Mouse (Mus musculus) retina, postnatal 7 days (tissue): ENCODE measurements at regions not wholly inside any gene's neighbourhood (a gene's known extent, or its start where the extent isn't known, plus 50 kb on each side); places are given as distances from the start of the nearest gene placed in this dataset.

Experiments used
- DNase-seq: peaks from one replicate; pipeline ENCODE4 v3.0.0-alpha.2; 2012; ENCODE audit warnings: low read depth, low spot score

DNA sequence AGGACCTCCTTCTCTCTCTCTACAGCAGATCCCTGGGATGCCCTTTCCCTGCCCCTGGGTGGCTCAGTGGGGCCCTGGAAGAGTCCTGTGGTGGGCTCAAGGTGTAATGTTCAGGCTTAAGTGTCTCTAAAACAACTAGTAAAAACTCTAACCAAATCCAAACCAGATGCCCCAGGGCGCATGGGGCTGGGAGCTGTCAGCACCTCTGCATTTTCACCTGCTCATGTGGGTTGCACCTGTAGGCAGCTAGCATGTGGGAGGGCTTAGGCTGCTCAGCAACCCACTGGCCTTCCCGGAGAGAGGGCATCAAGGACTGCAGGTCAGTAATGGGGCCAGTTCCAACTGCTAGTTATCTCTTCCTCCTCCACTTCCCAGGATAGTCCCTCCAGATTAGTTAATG lies 104.8 kb upstream of the Gm12830 start:
- DNase-seq = no peak

DNA sequence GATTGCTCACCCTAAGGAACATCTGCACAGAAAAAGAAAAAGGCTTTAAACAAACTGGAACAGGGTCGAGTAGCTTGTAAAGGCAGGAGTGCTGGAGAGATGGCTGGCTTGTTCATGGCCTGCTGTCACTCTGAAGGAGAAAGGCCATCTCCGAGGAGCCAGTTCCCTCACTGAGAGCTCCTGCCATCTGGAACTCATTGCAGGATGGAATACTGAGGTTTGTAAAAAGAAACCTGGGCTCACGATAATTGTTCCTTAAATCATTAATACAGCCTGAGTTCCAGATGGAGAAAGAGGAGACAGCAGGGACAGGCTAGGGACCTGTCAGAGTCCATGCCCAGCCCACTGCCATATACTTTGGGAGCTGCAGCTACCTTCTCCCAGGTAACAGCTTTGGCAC lies 100.8 kb upstream of the Gm12830 start:
- no peak for DNase-seq

DNA sequence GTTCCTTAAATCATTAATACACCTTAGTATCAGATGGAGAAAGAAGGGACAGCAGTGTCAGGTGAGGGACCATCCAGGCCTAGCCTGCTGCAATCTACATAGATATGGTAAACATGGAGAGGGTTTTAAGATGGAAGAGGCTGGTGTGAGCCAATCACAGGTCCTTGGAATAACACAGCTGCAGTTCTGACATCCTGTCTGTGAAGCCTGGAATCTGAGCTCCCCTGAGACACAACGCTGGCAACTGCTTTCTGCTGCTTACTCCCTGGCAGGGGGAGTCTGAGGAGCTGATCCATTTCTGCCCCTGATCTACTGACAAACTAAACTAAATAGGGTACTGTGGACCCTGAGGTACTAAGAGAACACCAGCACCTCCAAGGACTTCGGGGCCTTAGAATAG lies 100.1 kb upstream of the Gm12830 start:
- DNase-seq = no peak

DNA sequence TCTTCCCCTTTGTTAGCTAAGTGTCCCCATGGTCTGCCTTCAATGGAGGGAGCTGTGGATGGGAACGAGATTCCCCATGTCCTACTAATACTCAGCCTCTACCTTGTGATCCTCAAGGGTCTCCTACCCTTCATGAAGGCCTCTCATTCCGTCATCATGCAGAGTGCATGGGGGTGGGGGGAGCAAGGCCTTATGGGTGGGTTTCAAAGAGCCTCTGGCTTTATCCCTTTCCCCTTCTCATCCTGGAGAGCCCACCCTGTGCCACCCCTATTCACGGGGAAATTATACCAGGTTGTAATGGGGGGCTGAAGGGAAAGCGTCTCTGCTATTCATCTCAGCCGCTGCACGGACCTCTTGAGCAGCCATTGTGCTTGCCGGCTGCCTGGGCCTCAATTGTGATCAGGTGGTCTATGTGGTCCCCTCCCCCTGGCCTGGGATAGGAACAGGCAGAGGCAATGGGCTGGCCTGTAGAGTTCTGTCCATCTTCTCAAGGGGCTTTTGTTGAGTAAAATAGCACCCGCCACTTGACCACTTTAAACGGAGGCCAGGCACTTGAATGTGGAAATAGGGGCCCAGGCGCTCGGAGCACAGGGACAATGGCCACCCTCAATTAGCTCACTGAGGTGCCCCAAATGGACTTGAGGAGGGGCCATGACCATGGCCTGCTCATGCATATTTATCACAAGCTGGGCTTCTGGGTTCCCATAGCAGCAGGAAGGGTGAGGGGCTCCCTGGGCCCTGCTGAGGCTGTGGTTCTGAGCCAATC lies 93.1 kb upstream of the Gm12830 start:
- DNase-seq = no peak

DNA sequence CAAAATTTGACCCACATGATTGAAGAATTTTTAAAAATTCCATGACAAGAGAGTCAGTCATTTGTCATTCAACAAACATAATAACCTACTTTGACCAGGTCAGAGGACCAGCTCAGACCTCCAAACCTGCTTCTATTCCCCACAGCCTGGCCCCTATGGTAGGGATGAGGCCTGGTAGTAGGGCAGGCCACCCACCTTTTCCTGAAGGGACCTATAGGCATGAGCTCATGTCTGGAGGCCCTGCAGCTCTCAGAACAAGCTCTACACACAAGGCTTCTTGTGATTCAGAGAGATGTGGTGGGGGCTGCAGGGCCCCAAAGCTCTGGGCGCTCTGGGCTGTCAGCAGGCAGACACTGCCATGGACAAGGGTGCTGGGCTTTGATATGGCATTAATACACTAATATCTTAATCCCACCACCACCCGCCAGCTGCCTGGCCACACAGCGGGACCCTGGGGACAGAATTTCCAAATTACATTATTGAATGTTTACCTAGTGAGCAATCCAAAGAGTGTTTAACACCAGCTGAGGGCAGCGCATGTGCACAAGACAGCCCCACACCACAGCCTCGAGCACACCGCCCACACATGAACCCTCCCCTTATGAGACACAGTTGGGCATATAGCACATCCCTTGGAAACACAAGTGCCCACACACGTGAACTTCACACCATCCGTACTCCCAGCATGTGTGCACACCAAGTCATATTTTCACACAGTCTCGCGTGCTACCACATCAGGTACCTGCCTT lies 88.1 kb upstream of the Gm12830 start:
- no peak for DNase-seq

DNA sequence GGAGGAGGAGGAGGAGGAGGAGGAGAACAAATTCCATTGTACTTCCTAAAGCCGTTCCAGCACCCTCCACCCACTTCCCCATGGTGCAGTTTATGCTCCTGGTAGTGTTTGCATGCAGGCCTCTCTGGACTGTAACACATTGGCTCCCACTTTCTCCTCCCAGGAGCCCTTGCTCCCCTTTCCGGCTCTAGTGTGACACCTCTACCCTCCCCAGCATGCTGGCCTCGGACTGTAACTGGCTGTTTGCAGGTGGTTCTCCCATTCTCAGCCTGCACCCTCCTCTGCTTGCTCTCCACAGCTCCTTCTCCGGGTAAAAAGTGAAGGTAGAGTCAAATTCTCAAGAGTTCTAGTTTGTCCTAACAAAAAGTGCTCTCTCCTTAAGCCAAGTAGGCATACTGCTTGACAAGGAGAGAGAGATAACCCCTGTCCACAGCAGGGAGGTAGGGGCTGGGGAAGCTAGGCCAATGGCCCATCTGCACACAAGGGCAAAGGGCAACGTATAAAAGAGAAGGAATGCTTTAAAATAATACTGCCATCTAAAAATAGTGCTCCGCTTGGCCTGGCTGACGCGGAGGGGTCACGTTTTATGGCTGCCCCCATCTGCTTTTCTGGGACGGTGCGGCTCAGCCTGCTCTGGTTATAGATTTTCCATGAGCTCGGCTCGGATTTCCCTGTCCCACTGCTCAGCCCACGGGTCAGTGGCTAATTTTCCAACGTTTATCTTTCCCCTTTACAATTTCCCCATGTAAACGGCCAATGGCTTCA lies 82.4 kb upstream of the Gm12830 start:
- no peak for DNase-seq

DNA sequence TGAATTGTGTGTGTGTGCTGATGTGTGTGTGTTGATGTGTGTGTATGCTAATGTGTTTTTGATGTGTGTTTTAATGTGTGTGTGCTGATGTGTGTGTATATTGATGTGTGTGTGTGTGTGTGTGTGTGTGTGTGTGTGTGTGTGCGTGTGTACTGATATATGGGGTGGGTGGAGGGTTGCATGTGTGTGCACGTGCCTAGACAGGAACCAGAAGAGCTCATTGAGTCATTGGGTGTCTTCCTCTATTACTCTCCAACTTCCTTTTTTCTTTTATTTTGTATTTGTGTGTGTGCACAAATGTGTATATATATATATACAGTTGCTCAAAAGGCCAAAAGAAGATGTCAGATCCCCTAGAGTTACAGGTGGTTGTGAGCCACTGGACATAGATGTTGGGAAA lies 73.4 kb upstream of the Gm12830 start:
- no peak for DNase-seq

DNA sequence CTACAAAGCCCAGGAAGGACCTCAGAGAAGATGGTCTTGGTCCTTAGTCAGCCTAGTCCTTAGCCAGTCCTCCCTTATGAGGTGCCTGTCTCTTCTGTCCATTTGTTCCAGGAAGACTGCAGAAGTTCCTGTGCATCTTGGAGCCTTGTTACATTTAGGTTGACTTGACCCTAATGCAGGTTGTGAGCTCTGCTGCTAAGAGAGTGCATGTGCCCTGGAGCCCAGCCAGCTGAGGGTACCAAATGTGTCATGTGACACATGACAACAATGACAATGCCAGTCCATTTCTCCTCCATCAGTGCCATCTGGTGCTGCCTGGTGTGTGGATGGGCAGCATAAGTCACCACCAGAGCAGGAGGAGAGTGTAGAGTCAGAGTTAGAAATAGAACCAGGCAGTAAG lies 61.7 kb upstream of the Gm12830 start:
- DNase-seq = no peak

DNA sequence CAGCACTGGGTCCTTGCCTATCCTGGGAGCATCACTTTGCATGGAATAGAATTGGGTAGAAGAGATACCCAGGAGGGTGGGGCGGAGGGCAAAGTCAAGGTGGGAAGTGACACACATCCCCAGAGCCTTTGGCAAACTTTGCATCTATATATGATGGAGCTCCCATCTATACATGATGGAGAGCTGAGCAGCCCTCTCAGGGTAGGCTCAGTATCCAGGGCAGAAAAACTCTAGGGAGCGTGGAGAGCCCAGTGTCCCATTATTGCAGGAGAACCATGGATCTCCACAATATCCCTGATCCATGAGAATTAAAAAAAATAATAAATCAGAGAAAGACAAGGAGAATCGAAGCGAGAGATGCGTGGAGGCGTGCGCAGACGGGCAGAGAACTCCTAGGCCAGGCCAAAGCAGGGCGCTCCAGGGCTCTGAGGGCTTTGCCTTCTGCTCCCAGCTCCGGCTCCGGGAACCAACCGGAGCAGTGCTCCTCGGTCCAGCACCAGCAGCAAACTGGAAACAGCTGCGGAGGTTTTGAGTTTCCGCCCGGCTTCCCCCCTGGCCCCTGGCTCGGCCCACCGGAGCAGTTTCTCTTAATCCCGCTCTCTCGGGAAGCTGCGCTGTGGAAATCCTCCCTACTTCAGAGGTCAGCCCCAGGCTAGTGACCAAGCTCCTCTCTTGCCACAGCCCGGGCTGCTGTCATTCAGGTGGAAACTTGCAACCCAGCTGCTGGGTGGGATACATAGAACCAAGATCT lies 54.7 kb upstream of the Gm12830 start:
- no peak for DNase-seq
